Mouse (Mus musculus): Measurements from ENCODE around the gene Sgms1. TPM values are rescaled to one million over a fixed set of nuclear protein-coding genes. Genes with fewer than 3 reads are reported as not detected.

The Sgms1 gene
- polyA plus RNA-seq, 1 experiment from 2014 or later: 43.3 TPM

- no peaks in the 10 kb centered on the region for H3K36me3 ChIP-seq
- no peaks in the 10 kb centered on the region for H3K27me3 ChIP-seq (replicated peaks)
- WGBS: 89% methylated on average over 5 of the region's 5 CpGs
- no peak overlapping the region for H3K27ac ChIP-seq
- H3K9ac ChIP-seq: no peak overlapping the region
- no peaks in the 10 kb centered on the region for H3K9me3 ChIP-seq
- no peak for ATAC-seq (ENCODE audit: insufficient read depth, low FRiP score, low read depth)
- no peak overlapping the region for H3K4me2 ChIP-seq
- no peak overlapping the region for H3K4me3 ChIP-seq (replicated peaks)
- H3K4me1 ChIP-seq: no peaks in the 10 kb centered on the region
Observed at GRCm38 (mm10) chr19:32229776-32230175, 159.7 kb downstream of the Sgms1 start.

DNA sequence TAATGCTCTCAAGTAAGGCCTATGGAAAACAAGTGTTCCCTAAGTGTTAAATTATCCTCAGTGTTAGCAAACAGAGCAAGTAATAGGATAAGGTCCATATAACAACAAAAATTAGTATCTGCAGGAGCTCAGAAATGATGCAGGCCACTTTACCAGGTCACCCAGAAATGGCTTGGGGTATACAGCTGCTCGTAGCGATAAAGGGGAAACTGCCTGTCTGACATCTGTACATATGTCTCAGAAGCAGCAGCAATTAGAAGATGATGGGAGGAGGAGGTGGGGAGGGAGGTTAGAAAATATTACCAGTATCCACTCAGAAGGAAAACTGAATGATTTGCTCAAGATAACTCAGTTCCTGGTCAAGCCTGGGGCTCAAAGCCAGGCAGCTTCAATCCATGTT lies 162.3 kb downstream of the Sgms1 start:
- Histone ChIP-seq H3K9ac (no peak overlapping the region), H3K36me3 (0 out of 2 replicates have a peak, but pooled peaks cover 2% of the 10 kb centered on the region), H3K9me3 (no peaks in the 10 kb centered on the region), H3K4me2 (no peak overlapping the region), H3K4me3 (replicated peaks) (no peak overlapping the region), H3K4me1 (no peaks in the 10 kb centered on the region), H3K27ac (no peak overlapping the region), H3K27me3 (replicated peaks) (no peaks in the 10 kb centered on the region)
- 85% methylated on average over 2 of the region's 2 CpGs for WGBS
- no peak for ATAC-seq (ENCODE audit: insufficient read depth, low FRiP score, low read depth)

GRCm38 (mm10) chr19:32225097-32225490 lies 164.4 kb downstream of the Sgms1 start:
- no peaks in the 10 kb centered on the region for H3K4me1 ChIP-seq
- no peaks in the 10 kb centered on the region for H3K9me3 ChIP-seq
- H3K27me3 ChIP-seq (replicated peaks): no peaks in the 10 kb centered on the region
- H3K4me3 ChIP-seq (replicated peaks): no peak overlapping the region
- WGBS: 78% methylated on average over 9 of the region's 9 CpGs
- H3K36me3 ChIP-seq: 0 out of 2 replicates have a peak, but pooled peaks cover 5% of the 10 kb centered on the region
- no peak overlapping the region for H3K4me2 ChIP-seq
- H3K27ac ChIP-seq: no peak overlapping the region
- ATAC-seq (ENCODE audit: insufficient read depth, low FRiP score, low read depth): no peak
- no peak overlapping the region for H3K9ac ChIP-seq

DNA sequence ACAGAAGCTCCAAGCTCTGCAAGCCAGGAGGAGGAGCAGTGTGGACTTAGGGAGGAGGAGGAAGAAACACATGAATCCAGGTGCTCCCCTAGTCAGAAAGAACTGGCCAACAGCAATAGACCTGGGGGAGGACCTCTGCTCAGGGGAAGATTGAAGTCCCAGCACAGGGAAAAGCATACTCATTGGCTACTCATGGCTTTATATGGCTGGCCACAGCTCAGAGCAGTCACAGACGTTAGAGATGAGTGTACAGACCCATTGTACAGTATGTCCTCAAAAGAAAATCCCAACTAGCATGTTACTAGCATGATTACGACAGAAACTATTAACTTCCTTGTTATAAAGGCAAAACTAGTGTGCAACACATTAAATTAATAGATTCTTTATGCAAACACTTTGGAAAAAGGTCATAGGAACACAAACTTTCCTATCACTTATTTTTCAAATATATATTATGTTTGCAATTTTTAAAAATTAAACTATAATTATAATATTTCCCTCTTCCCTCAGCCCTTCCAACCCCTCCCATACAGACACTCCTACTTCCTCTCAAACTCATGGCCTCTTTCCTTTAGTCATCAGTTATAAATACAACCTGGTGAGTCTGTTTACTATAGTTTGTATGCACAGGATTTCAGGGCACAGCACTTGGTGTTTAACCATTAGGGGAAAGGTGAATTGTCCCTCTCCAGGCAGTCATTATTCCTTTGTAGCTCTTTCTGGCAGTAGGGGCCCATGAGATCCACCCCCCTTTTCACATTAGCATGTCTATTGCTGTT lies 165.0 kb downstream of the Sgms1 start:
- Histone ChIP-seq H3K4me2 (no peak overlapping the region), H3K4me1 (no peaks in the 10 kb centered on the region), H3K36me3 (0 out of 2 replicates have a peak, but pooled peaks cover 5% of the 10 kb centered on the region), H3K9me3 (no peaks in the 10 kb centered on the region), H3K9ac (no peak overlapping the region), H3K4me3 (replicated peaks) (no peak overlapping the region), H3K27ac (no peak overlapping the region), H3K27me3 (replicated peaks) (no peaks in the 10 kb centered on the region)
- no peak for ATAC-seq (ENCODE audit: insufficient read depth, low FRiP score, low read depth)
- WGBS: 71% methylated on average over 2 of the region's 2 CpGs

- no peaks in the 10 kb centered on the region for H3K4me1 ChIP-seq
- no peak overlapping the region for H3K9ac ChIP-seq
- no peak overlapping the region for H3K27ac ChIP-seq
- no peak for ATAC-seq (ENCODE audit: insufficient read depth, low FRiP score, low read depth)
- no peaks in the 10 kb centered on the region for H3K9me3 ChIP-seq
- H3K36me3 ChIP-seq: 0 out of 2 replicates have a peak, but pooled peaks cover 5% of the 10 kb centered on the region
- no peak overlapping the region for H3K4me3 ChIP-seq (replicated peaks)
- H3K27me3 ChIP-seq (replicated peaks): no peaks in the 10 kb centered on the region
- H3K4me2 ChIP-seq: no peak overlapping the region
- WGBS: 75% methylated on average over 3 of the region's 3 CpGs
Observed at GRCm38 (mm10) chr19:32223751-32224174, 165.8 kb downstream of the Sgms1 start.

- no peak overlapping the region for H3K9ac ChIP-seq
- no peak overlapping the region for H3K4me3 ChIP-seq (replicated peaks)
- H3K4me2 ChIP-seq: no peak overlapping the region
- no peaks in the 10 kb centered on the region for H3K27me3 ChIP-seq (replicated peaks)
- no peaks in the 10 kb centered on the region for H3K4me1 ChIP-seq
- ATAC-seq (ENCODE audit: insufficient read depth, low FRiP score, low read depth): peak; percentile 84; the same call in 1 of the 2 replicates
- 85% methylated on average over 11 of the region's 11 CpGs for WGBS
- H3K27ac ChIP-seq: no peak overlapping the region
- 0 out of 2 replicates have a peak, but pooled peaks cover 5% of the 10 kb centered on the region for H3K36me3 ChIP-seq
- H3K9me3 ChIP-seq: no peaks in the 10 kb centered on the region
Observed at GRCm38 (mm10) chr19:32222083-32222482, 167.4 kb downstream of the Sgms1 start.

DNA sequence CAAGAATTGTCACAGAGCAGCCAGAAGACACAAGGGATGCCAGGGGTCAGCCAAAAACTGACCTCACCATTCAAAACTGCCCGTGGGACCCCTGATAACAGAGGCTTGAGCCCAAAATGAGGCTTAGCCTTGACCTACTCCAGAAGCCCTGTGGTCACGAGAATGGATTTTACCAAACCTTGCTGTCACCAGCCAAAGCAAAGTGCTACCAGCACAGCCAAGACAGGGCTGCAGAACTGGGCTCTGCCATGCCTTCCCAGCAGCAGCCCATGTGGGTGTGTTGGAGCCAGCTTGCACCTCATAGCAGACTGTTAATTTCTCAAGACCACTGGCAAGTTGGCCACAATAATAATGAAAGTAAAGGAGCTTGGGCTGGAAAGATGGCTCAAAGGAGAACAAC lies 168.5 kb downstream of the Sgms1 start:
- H3K9me3 ChIP-seq: no peaks in the 10 kb centered on the region
- no peaks in the 10 kb centered on the region for H3K4me1 ChIP-seq
- H3K4me3 ChIP-seq (replicated peaks): no peak overlapping the region
- no peak overlapping the region for H3K9ac ChIP-seq
- H3K4me2 ChIP-seq: no peak overlapping the region
- ATAC-seq (ENCODE audit: insufficient read depth, low FRiP score, low read depth): no peak
- H3K36me3 ChIP-seq: 0 out of 2 replicates have a peak, but pooled peaks cover 5% of the 10 kb centered on the region
- no peaks in the 10 kb centered on the region for H3K27me3 ChIP-seq (replicated peaks)
- WGBS: 66% methylated on average over 2 of the region's 2 CpGs
- H3K27ac ChIP-seq: no peak overlapping the region

DNA sequence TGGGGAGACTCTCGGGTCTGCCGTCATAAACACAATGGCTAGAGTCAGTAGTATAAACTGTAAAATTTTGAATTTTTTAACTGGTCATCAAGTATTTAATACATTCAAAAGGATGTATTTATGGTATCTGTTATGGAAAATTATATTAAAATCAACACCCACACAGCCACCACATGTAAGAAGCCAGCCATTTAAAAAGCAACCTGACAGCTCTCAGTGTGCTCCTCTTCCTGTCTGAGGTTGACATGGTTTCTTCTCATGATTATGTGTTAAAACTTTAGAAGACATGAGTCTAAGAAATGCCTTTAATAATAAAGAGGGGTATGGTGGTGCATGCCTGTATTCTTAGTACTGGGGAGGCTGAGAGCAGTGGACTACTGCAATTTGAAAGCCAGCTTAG lies 172.8 kb downstream of the Sgms1 start:
- H3K9ac ChIP-seq: no peak overlapping the region
- no peaks in the 10 kb centered on the region for H3K9me3 ChIP-seq
- ATAC-seq (ENCODE audit: insufficient read depth, low FRiP score, low read depth): no peak
- H3K4me1 ChIP-seq: no peaks in the 10 kb centered on the region
- 97% methylated on average over 2 of the region's 2 CpGs for WGBS
- H3K27ac ChIP-seq: no peak overlapping the region
- no peak overlapping the region for H3K4me2 ChIP-seq
- no peaks in the 10 kb centered on the region for H3K27me3 ChIP-seq (replicated peaks)
- H3K36me3 ChIP-seq: no peaks in the 10 kb centered on the region
- H3K4me3 ChIP-seq (replicated peaks): no peak overlapping the region

DNA sequence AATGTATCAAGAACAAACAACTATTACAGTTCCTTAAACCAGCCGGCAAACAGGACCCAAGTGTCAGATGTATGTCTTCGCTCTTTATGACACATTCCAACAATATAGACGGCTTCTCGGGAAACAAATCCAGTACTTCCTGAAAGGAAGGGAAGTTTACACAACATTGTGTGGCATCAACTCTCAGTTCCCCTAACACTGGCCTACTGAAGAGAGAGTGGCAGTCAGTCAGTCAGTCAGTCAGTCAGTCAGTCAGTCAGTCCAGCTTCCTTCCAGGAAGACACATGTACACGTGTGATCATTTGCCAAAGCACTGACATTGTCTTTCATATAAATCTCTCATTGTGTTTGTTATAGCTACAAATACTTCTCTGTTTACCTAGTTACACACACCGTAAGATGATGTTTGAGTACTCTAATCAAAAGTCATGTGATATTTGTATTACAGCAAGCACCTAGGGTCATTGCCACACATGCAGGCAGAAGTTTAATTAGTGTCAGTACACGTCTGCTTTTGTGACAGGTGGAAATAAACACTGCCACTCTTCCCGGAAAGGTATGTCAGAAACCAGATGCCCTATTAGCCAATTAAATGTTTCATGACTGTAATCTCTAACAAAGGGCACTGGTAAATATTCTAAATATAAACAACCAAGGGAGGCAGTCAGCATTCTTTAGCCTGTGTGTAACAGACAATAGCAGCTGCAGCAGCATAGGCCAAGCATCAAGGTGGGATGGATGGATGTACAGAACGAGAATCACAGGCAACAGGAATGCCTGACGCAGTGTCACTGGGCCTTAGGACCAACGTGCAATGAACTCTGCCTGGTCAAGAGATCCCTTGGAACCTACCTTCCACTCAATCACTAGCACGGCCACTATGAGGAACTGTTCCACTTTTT lies 174.4 kb downstream of the Sgms1 start:
- Histone ChIP-seq H3K4me1 (peaks cover 5% of the 10 kb centered on the region), H3K4me3 (replicated peaks) (no peak overlapping the region), H3K36me3 (no peaks in the 10 kb centered on the region), H3K27me3 (replicated peaks) (no peaks in the 10 kb centered on the region), H3K27ac (no peak overlapping the region), H3K9me3 (no peaks in the 10 kb centered on the region), H3K4me2 (no peak overlapping the region), H3K9ac (no peak overlapping the region)
- WGBS: 57% methylated on average over 12 of the region's 12 CpGs
- ATAC-seq (ENCODE audit: insufficient read depth, low FRiP score, low read depth): no peak

DNA sequence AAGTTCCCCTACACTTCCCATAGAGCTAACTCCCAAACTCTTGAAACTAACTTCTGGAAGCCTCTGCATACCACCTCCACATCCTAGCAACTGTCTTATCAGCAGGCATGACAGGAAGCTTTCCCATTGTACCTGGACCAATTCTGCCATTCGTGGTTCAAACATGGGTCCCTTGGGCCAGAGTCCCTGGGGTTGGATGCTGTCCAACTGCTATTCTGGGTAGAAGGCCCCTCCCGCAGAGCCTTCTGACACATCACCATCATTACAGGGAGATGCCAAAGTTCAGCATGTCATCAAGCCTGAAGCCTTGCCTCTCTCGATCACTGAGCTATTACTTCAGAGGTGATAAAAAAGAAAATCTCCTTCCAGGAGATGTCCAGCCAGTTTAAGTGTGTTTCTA lies 175.9 kb downstream of the Sgms1 start:
- Histone ChIP-seq H3K9ac (no peak overlapping the region), H3K4me1 (peaks cover 5% of the 10 kb centered on the region), H3K4me3 (replicated peaks) (no peak overlapping the region), H3K9me3 (no peaks in the 10 kb centered on the region), H3K36me3 (no peaks in the 10 kb centered on the region), H3K27ac (no peak overlapping the region), H3K27me3 (replicated peaks) (no peaks in the 10 kb centered on the region), H3K4me2 (no peak overlapping the region)
- no peak for ATAC-seq (ENCODE audit: insufficient read depth, low FRiP score, low read depth)
- 83% methylated on average over 3 of the region's 3 CpGs for WGBS

DNA sequence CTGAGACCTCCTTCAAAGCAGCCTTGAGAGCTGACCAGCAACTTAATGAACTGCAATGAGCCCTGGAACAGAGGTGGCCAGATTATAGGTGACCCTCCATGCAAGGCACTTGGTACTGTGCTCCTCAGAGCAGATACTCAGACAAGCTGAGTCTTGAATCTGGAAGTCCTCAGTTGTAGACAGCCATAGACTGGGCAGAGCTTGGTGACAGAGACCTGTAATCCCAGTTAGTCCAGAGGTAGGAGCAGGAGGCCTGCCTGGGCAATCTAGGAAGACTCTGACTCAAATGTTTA lies 178.3 kb downstream of the Sgms1 start:
- Histone ChIP-seq H3K4me3 (replicated peaks) (peak overlapping the region; percentile 52), H3K4me2 (peak overlapping the region; percentile 84), H3K27ac (peak overlapping the region; percentile 95), H3K9ac (peak overlapping the region; percentile 39; the same call in 1 of the 2 replicates), H3K36me3 (no peaks in the 10 kb centered on the region), H3K9me3 (no peaks in the 10 kb centered on the region), H3K4me1 (peaks cover 5% of the 10 kb centered on the region), H3K27me3 (replicated peaks) (no peaks in the 10 kb centered on the region)
- ATAC-seq (ENCODE audit: insufficient read depth, low FRiP score, low read depth): peak; percentile 28
